Mouse (Mus musculus): ENCODE results near the gene Pofut1. TPM values are rescaled to one million over a fixed set of nuclear protein-coding genes. Genes with fewer than 3 reads are reported as not detected.

Gene Pofut1
- polyA plus RNA-seq, 1 experiment from 2014 or later: 5.2 TPM

DNA sequence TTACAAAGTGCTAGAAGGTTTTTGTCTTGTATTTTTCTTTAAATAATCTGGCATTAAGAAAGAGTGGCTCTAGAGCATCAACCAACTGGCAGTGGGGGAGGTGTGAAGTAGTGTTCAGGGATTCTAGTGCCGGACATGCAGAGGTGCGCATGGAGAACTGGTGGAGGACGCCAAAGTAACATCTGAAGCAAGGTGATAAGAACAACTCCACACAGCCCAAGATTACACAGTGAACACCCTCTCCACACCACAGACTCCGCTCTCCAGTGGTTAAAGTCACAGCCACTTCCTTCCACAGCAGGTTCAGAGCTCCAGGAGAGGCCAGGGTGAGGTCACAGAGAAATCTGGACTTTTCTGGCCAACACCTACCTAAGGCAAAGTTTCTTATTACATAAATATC, 13.4 kb upstream of the Pofut1 start:
- no peak for ATAC-seq
- Histone ChIP-seq H3K4me2 (ENCODE audit: low read length) (no peak overlapping the region), H3K36me3 (ENCODE audit: control insufficient read depth, insufficient read depth, low read length) (peaks cover 29% of the 10 kb centered on the region), H3K4me3 (ENCODE audit: low read depth, low read length) (no peak overlapping the region), H3K27me3 (ENCODE audit: control insufficient read depth, insufficient read depth, low read depth, low read length) (no peaks in the 10 kb centered on the region), H3K27ac (ENCODE audit: low read length) (no peak overlapping the region), H3K9ac (ENCODE audit: low read depth, low read length) (no peak overlapping the region), H3K4me1 (ENCODE audit: control insufficient read depth, insufficient read depth, low read length) (peaks cover 12% of the 10 kb centered on the region), H3K9me3 (replicated peaks; ENCODE audit: control insufficient read depth, low read length, poor library complexity, severe bottlenecking) (no peaks in the 10 kb centered on the region)
- 96% methylated on average over 4 of the region's 4 CpGs for WGBS

DNA sequence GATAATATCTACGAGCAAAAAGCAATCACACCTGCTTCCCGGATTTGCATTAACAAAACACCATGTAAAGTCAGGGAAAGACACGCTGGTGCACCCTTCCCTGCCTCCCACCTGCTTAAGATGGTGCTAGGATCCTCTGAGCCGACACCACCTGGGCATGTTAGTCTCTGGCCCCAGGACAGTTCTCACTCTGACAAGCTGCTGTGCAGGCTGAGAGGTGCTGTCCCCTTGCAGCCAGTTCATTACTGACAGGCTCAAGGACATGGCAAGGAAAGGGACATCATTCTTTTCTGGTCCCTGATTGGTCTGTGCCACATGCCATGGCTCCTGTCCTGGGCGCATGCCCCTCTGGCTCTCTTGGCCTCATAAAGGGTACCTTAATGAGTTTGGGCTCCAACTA, 12.8 kb upstream of the Pofut1 start:
- H3K4me2 ChIP-seq (ENCODE audit: low read length): no peak overlapping the region
- H3K36me3 ChIP-seq (ENCODE audit: control insufficient read depth, insufficient read depth, low read length): peaks cover 31% of the 10 kb centered on the region
- no peaks in the 10 kb centered on the region for H3K27me3 ChIP-seq (ENCODE audit: control insufficient read depth, insufficient read depth, low read depth, low read length)
- H3K4me3 ChIP-seq (ENCODE audit: low read depth, low read length): no peak overlapping the region
- peaks cover 12% of the 10 kb centered on the region for H3K4me1 ChIP-seq (ENCODE audit: control insufficient read depth, insufficient read depth, low read length)
- no peaks in the 10 kb centered on the region for H3K9me3 ChIP-seq (replicated peaks; ENCODE audit: control insufficient read depth, low read length, poor library complexity, severe bottlenecking)
- ATAC-seq: no peak
- WGBS: 86% methylated on average over 5 of the region's 5 CpGs
- H3K27ac ChIP-seq (ENCODE audit: low read length): no peak overlapping the region
- H3K9ac ChIP-seq (ENCODE audit: low read depth, low read length): no peak overlapping the region

DNA sequence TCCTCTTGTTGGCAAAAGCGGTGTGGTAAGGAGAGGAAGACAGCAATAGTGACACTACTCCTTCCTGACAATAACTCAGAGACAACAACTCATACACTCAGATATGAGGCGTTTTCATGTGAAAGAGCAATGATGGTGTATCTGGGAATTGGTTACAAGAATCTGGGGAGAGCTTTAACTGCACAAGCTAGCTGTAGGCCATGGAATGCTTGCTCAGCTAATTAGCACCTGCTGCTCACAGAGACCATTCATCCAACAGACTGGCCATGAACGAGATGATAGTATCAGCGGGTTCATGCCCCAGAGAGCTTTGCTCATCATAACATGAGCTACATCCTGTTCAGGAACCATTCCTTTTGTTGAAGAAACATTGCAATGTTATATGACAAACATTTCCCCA, 4.1 kb upstream of the Pofut1 start:
- Histone ChIP-seq H3K36me3 (ENCODE audit: control insufficient read depth, insufficient read depth, low read length) (peaks cover 20% of the 10 kb centered on the region), H3K4me2 (ENCODE audit: low read length) (no peak overlapping the region), H3K9ac (ENCODE audit: low read depth, low read length) (no peak overlapping the region), H3K4me3 (ENCODE audit: low read depth, low read length) (no peak overlapping the region), H3K4me1 (ENCODE audit: control insufficient read depth, insufficient read depth, low read length) (peaks cover 26% of the 10 kb centered on the region), H3K9me3 (replicated peaks; ENCODE audit: control insufficient read depth, low read length, poor library complexity, severe bottlenecking) (no peaks in the 10 kb centered on the region), H3K27me3 (ENCODE audit: control insufficient read depth, insufficient read depth, low read depth, low read length) (no peaks in the 10 kb centered on the region), H3K27ac (ENCODE audit: low read length) (no peak overlapping the region)
- 73% methylated on average over 4 of the region's 4 CpGs for WGBS
- no peak for ATAC-seq

DNA sequence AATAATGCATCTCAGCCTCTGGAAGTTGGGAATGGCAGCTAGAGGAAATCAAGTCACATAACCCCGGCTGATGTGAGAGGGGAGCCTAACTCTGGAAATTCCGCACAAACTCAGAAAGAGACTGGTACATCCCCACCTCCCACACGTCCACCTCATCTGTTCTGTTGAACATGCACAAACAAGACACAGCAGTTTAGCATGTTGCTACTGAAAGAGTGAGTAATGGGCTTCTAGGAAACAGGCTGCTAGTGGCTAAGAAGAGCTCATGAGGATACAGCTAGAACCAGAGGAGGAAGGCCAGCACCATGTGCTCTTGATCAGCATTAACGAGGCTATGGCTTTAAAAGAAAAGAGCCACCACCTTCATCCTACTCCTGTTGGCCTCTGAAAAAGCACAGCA, 3.4 kb upstream of the Pofut1 start:
- no peak for ATAC-seq
- Histone ChIP-seq H3K36me3 (ENCODE audit: control insufficient read depth, insufficient read depth, low read length) (peaks cover 16% of the 10 kb centered on the region), H3K27ac (ENCODE audit: low read length) (no peak overlapping the region), H3K4me3 (ENCODE audit: low read depth, low read length) (no peak overlapping the region), H3K27me3 (ENCODE audit: control insufficient read depth, insufficient read depth, low read depth, low read length) (no peaks in the 10 kb centered on the region), H3K9me3 (replicated peaks; ENCODE audit: control insufficient read depth, low read length, poor library complexity, severe bottlenecking) (no peaks in the 10 kb centered on the region), H3K4me1 (ENCODE audit: control insufficient read depth, insufficient read depth, low read length) (peaks cover 33% of the 10 kb centered on the region), H3K9ac (ENCODE audit: low read depth, low read length) (no peak overlapping the region), H3K4me2 (ENCODE audit: low read length) (no peak overlapping the region)
- WGBS: 71% methylated on average over 4 of the region's 4 CpGs

DNA sequence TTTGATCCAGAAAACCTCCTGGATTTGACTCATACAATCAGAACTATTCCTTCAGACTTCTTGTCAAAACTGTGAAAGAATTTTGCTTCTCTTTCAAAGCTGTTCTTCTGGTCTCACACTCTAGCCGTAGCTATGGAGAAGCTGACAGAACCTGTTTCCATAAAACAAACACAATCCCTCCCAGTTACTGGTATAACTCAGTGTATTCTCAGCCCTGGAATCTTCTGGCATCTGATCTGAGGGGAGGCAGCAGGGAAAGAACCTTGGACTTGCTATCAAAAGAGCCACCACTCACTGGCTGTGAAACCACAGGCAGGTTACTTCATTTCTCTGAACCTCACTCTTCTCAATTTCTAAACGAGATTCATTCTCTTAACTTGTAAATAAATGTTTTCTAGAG, 2.9 kb upstream of the Pofut1 start:
- peaks cover 37% of the 10 kb centered on the region for H3K4me1 ChIP-seq (ENCODE audit: control insufficient read depth, insufficient read depth, low read length)
- no peak overlapping the region for H3K4me3 ChIP-seq (ENCODE audit: low read depth, low read length)
- no peak for ATAC-seq
- no peaks in the 10 kb centered on the region for H3K27me3 ChIP-seq (ENCODE audit: control insufficient read depth, insufficient read depth, low read depth, low read length)
- no peak overlapping the region for H3K4me2 ChIP-seq (ENCODE audit: low read length)
- H3K36me3 ChIP-seq (ENCODE audit: control insufficient read depth, insufficient read depth, low read length): peaks cover 14% of the 10 kb centered on the region
- H3K9ac ChIP-seq (ENCODE audit: low read depth, low read length): no peak overlapping the region
- H3K27ac ChIP-seq (ENCODE audit: low read length): no peak overlapping the region
- WGBS: 56% methylated on average over 2 of the region's 2 CpGs
- H3K9me3 ChIP-seq (replicated peaks; ENCODE audit: control insufficient read depth, low read length, poor library complexity, severe bottlenecking): no peaks in the 10 kb centered on the region

DNA sequence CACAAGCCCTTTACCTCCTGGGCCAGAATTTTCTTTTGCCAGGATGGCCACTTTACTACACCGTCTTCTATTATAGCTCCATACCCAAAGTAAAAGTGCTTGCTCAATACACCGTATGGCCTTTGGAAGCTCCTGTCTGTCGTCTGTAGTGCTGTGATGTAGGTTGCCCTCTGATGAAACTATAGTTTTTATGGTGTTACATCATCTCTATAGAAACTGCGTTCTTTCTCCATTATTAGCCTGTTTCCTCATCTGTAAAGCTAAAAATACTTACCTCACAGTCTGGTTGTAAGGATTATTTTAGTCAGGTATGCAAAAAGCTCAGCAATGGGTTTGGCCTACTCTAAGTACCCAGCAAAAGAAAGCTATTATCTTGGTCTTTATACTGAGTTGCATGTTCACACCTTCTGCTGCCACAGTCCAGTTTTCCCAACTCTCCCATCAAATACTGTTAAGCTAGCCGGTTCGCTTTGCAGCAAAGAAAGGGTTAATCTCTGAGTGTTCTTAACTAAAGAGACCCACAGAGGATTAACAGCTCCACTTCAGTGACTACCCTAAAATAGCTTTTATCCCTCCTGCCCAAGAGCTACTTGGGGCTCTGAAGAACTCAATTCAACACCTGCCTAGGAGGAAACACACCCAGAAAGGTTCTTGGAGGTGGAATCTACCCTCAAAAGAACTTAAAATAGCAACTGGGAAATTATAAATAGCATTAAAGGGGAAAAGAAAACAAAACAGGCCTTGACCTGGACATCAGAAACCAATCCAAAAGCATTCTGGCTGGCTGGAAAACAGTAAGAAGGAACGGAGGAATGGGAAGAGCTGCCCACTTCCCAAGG, 2.1 kb upstream of the Pofut1 start:
- H3K9me3 ChIP-seq (replicated peaks; ENCODE audit: control insufficient read depth, low read length, poor library complexity, severe bottlenecking): no peaks in the 10 kb centered on the region
- peak overlapping the region; percentile 92 for H3K4me3 ChIP-seq (ENCODE audit: low read depth, low read length)
- H3K36me3 ChIP-seq (ENCODE audit: control insufficient read depth, insufficient read depth, low read length): peaks cover 10% of the 10 kb centered on the region
- peak overlapping the region; percentile 61 for H3K4me2 ChIP-seq (ENCODE audit: low read length)
- peak overlapping the region; percentile 97 for H3K9ac ChIP-seq (ENCODE audit: low read depth, low read length)
- no peaks in the 10 kb centered on the region for H3K27me3 ChIP-seq (ENCODE audit: control insufficient read depth, insufficient read depth, low read depth, low read length)
- WGBS: 35% methylated on average over 7 of the region's 7 CpGs
- peaks cover 37% of the 10 kb centered on the region for H3K4me1 ChIP-seq (ENCODE audit: control insufficient read depth, insufficient read depth, low read length)
- ATAC-seq: no peak
- H3K27ac ChIP-seq (ENCODE audit: low read length): no peak overlapping the region

DNA sequence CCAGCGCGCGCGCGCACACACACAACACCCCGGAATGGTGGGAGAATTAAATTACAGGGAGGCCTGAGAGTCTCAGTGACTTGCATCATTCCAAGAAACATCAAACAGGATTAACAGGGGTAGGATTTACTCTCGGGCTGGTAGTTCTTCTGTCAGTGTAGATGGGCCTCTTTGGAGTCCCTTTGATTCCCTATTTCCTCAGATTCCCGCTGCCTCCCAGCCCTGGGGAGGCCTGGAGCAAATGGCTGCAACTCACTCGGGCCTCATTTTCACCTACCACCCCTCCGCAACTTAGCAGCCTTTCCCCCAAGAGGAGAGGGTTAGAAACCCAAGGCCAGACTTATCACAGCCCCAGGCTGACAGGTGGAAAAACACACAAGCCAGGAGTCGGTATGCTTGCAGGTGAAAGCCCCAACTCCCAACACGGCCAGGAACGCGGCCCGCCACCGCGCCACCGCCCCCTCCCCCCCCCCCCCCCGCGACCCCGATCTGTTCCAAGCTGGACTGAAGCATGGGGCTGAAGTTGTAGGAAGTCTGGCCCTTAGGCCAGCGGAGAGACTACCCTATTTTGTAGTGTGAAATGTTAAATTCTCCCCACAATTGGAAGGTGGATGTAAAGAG, 1.4 kb upstream of the Pofut1 start:
- Histone ChIP-seq H3K4me2 (ENCODE audit: low read length) (peak overlapping the region; percentile 61), H3K9me3 (replicated peaks; ENCODE audit: control insufficient read depth, low read length, poor library complexity, severe bottlenecking) (no peaks in the 10 kb centered on the region), H3K27me3 (ENCODE audit: control insufficient read depth, insufficient read depth, low read depth, low read length) (no peaks in the 10 kb centered on the region), H3K27ac (ENCODE audit: low read length) (no peak overlapping the region; the same call in 1 of the 2 replicates), H3K36me3 (ENCODE audit: control insufficient read depth, insufficient read depth, low read length) (peaks cover 5% of the 10 kb centered on the region), H3K4me3 (ENCODE audit: low read depth, low read length) (peak overlapping the region; percentile 92), H3K4me1 (ENCODE audit: control insufficient read depth, insufficient read depth, low read length) (peaks cover 37% of the 10 kb centered on the region), H3K9ac (ENCODE audit: low read depth, low read length) (peak overlapping the region; percentile 97)
- WGBS: 1% methylated on average over 19 of the region's 22 CpGs
- ATAC-seq: no peak

DNA sequence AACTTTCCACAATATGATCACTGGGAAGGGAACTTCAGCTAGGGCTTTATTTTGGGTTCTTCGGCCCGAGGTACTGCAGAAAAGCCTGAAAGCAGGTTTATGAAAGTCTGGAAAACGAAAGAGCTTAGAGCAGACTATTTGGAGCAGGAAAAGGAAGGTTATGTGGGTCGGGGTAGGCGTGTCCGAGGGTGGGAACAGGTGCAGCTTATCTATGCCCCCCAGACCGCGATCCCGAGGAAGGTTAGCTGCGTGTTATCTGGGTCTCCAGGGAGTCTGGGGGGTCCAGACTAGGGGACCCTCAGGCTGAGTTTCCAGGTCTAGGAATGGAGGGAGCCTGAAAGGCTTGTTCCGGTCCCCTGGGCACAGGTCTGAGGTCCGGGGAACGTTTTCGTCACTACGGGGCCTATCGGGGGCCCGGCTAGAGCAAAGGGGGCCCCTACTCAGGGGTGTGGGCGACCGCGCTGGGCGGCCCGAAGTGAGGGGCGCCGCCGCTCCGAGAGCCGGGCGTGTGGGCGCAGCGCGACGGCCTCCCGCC, 565 bp upstream of the Pofut1 start:
- peak overlapping the region; percentile 92 for H3K4me3 ChIP-seq (ENCODE audit: low read depth, low read length)
- H3K4me2 ChIP-seq (ENCODE audit: low read length): peak overlapping the region; percentile 61
- peak overlapping the region; percentile 97 for H3K9ac ChIP-seq (ENCODE audit: low read depth, low read length)
- no peaks in the 10 kb centered on the region; the same call in 1 of the 2 replicates for H3K36me3 ChIP-seq (ENCODE audit: control insufficient read depth, insufficient read depth, low read length)
- H3K4me1 ChIP-seq (ENCODE audit: control insufficient read depth, insufficient read depth, low read length): peaks cover 37% of the 10 kb centered on the region
- 0% methylated on average over 17 of the region's 33 CpGs for WGBS
- H3K9me3 ChIP-seq (replicated peaks; ENCODE audit: control insufficient read depth, low read length, poor library complexity, severe bottlenecking): no peaks in the 10 kb centered on the region
- ATAC-seq: peak; percentile 80
- H3K27ac ChIP-seq (ENCODE audit: low read length): peak overlapping the region; percentile 84
- no peaks in the 10 kb centered on the region for H3K27me3 ChIP-seq (ENCODE audit: control insufficient read depth, insufficient read depth, low read depth, low read length)

DNA sequence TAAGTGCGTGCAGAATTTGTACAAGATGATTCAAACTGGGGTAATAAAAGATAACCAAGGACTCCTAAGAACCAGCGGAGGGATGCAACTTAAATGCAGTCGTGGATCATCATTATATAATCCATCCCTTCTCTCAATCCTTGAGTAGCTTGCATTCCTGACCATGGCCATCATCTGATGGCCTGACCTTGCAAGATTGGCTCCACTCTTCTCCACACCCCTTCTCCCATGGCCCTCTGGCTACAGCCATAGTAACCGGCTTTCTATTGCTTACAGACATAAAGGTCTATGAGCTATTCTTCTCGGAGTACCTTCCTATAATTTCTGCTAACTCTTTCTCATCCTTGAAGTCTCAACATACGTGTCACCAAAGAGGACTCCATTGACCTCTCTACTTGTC, 823 bp downstream of the Pofut1 start:
- no peaks in the 10 kb centered on the region; the same call in 1 of the 2 replicates for H3K36me3 ChIP-seq (ENCODE audit: control insufficient read depth, insufficient read depth, low read length)
- WGBS: 69% methylated on average over 6 of the region's 6 CpGs
- H3K27ac ChIP-seq (ENCODE audit: low read length): peak overlapping the region; percentile 84
- H3K9ac ChIP-seq (ENCODE audit: low read depth, low read length): peak overlapping the region; percentile 97
- peak overlapping the region; percentile 61 for H3K4me2 ChIP-seq (ENCODE audit: low read length)
- no peak for ATAC-seq
- H3K4me3 ChIP-seq (ENCODE audit: low read depth, low read length): peak overlapping the region; percentile 92
- peaks cover 37% of the 10 kb centered on the region for H3K4me1 ChIP-seq (ENCODE audit: control insufficient read depth, insufficient read depth, low read length)
- H3K27me3 ChIP-seq (ENCODE audit: control insufficient read depth, insufficient read depth, low read depth, low read length): no peaks in the 10 kb centered on the region
- no peaks in the 10 kb centered on the region for H3K9me3 ChIP-seq (replicated peaks; ENCODE audit: control insufficient read depth, low read length, poor library complexity, severe bottlenecking)

All from midbrain, embryonic 16.5 days (tissue).